9 mouse cellular contexts compared by ENCODE assay signal in the genomic region with DNA sequence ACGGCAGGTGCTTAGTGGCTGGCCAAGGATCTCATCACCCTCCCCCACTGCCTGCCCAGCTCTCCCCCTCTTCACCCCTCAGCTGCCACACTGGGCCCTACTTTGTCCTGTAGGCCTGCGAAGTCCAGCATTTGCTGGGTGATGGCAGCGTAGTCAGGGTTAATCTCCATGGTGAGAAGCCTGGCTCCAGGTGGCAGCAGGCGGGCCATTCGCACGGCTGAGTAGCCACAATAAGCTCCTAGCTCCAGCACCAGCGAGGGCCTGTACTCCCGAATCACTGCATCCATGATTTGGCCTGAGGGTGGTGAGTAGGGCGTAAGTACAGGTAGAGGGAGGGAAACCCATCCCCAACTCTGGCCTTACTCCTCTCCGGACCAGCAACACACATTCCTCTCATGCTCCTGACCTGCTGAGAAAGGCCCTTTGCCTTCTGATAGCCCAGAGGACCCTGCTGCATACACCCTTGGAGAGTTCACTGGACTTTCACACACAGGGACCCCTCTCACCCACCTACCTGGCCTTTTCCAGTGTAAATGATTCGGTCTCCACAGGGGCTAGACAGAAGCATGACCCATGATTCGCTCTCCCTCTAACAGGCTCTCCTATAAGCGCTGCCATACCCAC. TPM values are rescaled to one million over a fixed set of nuclear protein-coding genes. Genes with fewer than 3 reads are reported as not detected.
DNase-seq lines count a peak whose midpoint lies in the region; ATAC-seq and TF ChIP-seq lines count a peak whose summit lies in the region.
"Had no signal": no experiment of that assay in that cellular context is flagged by ENCODE, and none has a peak within 500 bp of the region (broad histone marks: within the 10 kb centered on the region; RNA-seq: fewer than 3 reads in every experiment).

No protein-coding gene starts in this region.

- no peak overlapping the region for H3K4me2 ChIP-seq in kidney, embryonic 14.5 days (replicated peaks; ENCODE audit: low read depth, low read length)
- H3K4me2 ChIP-seq in neural tube, embryonic 13.5 days = no peak overlapping the region
- H3K4me2 ChIP-seq: limb, embryonic 12.5 days had no signal

- WGBS in kidney, embryonic 14.5 days = 67% methylated on average over 13 of the region's 13 CpGs
- WGBS in neural tube, embryonic 13.5 days = 60% methylated on average over 13 of the region's 13 CpGs

- peak overlapping the region; percentile 72 for H3K27ac ChIP-seq in layer of hippocampus, adult 2 months
- H3K27ac ChIP-seq in kidney, embryonic 14.5 days (ENCODE audit: low read depth, low read length) = no peak overlapping the region; the same call in 1 of the 2 replicates
- H3K27ac ChIP-seq in neural tube, embryonic 13.5 days (replicated peaks) = peak overlapping the region; percentile 34; the same call in 1 of the 2 replicates
- H3K27ac ChIP-seq: limb, embryonic 12.5 days had no signal

- H3K9ac ChIP-seq in kidney, embryonic 14.5 days (ENCODE audit: low read depth, low read length) = no peak overlapping the region; the same call in 1 of the 2 replicates
- no peak overlapping the region for H3K9ac ChIP-seq in neural tube, embryonic 13.5 days
- H3K9ac ChIP-seq: limb, embryonic 12.5 days had no signal

- H3K9me3 ChIP-seq in kidney, embryonic 14.5 days (ENCODE audit: control insufficient read depth, low read length) = no peaks in the 10 kb centered on the region
- H3K9me3 ChIP-seq in neural tube, embryonic 13.5 days = no peaks in the 10 kb centered on the region
- H3K9me3 ChIP-seq: G1E; limb, embryonic 12.5 days had no signal

- ATAC-seq in kidney, embryonic 14.5 days (ENCODE audit: low FRiP score, low TSS enrichment) = peak; percentile 29; the same call in 1 of the 2 replicates
- no peak for ATAC-seq in neural tube, embryonic 13.5 days (ENCODE audit: low read depth)
- no peak for ATAC-seq in monocyte, adult 5-6 weeks (replicated peaks; ENCODE audit: insufficient number of reproducible peaks, low FRiP score, low TSS enrichment, poor library complexity, severe bottlenecking)
- ATAC-seq in erythroblast, adult 5-6 weeks (replicated peaks; ENCODE audit: low FRiP score, poor library complexity, severe bottlenecking) = no peak

- H3K4me1 ChIP-seq in kidney, embryonic 14.5 days (ENCODE audit: control insufficient read depth, insufficient read depth, low read length) = peaks cover 21% of the 10 kb centered on the region; the same call in 1 of the 2 replicates
- peaks cover 48% of the 10 kb centered on the region for H3K4me1 ChIP-seq in neural tube, embryonic 13.5 days (replicated peaks)
- H3K4me1 ChIP-seq: limb, embryonic 12.5 days had no signal

- H3K27me3 ChIP-seq in kidney, embryonic 14.5 days (ENCODE audit: control insufficient read depth, insufficient read depth, low read length) = no peaks in the 10 kb centered on the region
- no peaks in the 10 kb centered on the region for H3K27me3 ChIP-seq in neural tube, embryonic 13.5 days
- H3K27me3 ChIP-seq: limb, embryonic 12.5 days had no signal

- no peak for TF ChIP-seq CTCF in layer of hippocampus, adult 2 months (conservative IDR thresholded peaks at IDR 0.05)

- no peak for DNase-seq in layer of hippocampus, adult 2 months (ENCODE audit: low spot score in 2 of 2)
- no peak for DNase-seq in layer of hippocampus, adult 9-10 months (ENCODE audit: low spot score)
- peak; percentile 54 to 64 for DNase-seq in cerebellum, postnatal 25 days

- peaks cover 21% of the 10 kb centered on the region; the same call in 1 of the 2 replicates for H3K36me3 ChIP-seq in kidney, embryonic 14.5 days (ENCODE audit: control insufficient read depth, insufficient read depth, low read length)
- peaks cover 53% of the 10 kb centered on the region for H3K36me3 ChIP-seq in neural tube, embryonic 13.5 days

- H3K4me3 ChIP-seq in layer of hippocampus, adult 2 months = no peak overlapping the region
- H3K4me3 ChIP-seq in kidney, embryonic 14.5 days (ENCODE audit: low read length) = no peak overlapping the region
- no peak overlapping the region for H3K4me3 ChIP-seq in neural tube, embryonic 13.5 days
- H3K4me3 ChIP-seq: limb, embryonic 12.5 days had no signal

RNA-seq across cellular contexts. Expression of gene Txnrd2, which starts 15.0 kb away (rescaled TPM):
- 10 to 100 TPM; 19.7 to 21.4 TPM for total RNA-seq in layer of hippocampus, adult 2 months (2021)
- polyA plus RNA-seq in kidney, embryonic 14.5 days (2014; fragmentation: Nextera tagmentation; extraction: Ambion mirVana) = 21.9 and 23.6 TPM in 2 replicates
- 20.3 and 22.8 TPM in 2 replicates for polyA plus RNA-seq in neural tube, embryonic 13.5 days (2015; fragmentation: Nextera tagmentation; extraction: Ambion mirVana)
- total RNA-seq in monocyte, adult 5-6 weeks (2017) = 9.3 to 21.9 TPM (median 18.1 TPM) in 3 replicates
- 274 and 358 TPM in 2 replicates for total RNA-seq in erythroblast, adult 5-6 weeks (2015; ENCODE audit: low replicate concordance)
- total RNA-seq in erythroblast, adult 5-6 weeks (2017; ENCODE audit: low replicate concordance) = 493 and 499 TPM in 2 replicates

RNA-seq across cellular contexts. Expression of gene Comt, which starts 15.5 kb away (rescaled TPM):
- total RNA-seq in layer of hippocampus, adult 2 months (2021) = 10 to 100 TPM; 74.6 to 75.1 TPM
- 78.7 and 89.0 TPM in 2 replicates for polyA plus RNA-seq in kidney, embryonic 14.5 days (2014; fragmentation: Nextera tagmentation; extraction: Ambion mirVana)
- polyA plus RNA-seq in neural tube, embryonic 13.5 days (2015; fragmentation: Nextera tagmentation; extraction: Ambion mirVana) = 86.4 and 93.2 TPM in 2 replicates
- 11.3 to 19.0 TPM (median 15.8 TPM) in 3 replicates for total RNA-seq in monocyte, adult 5-6 weeks (2017)
- total RNA-seq in erythroblast, adult 5-6 weeks (2015; ENCODE audit: low replicate concordance) = 27.9 and 29.9 TPM in 2 replicates
- total RNA-seq in erythroblast, adult 5-6 weeks (2017; ENCODE audit: low replicate concordance) = 26.8 and 29.1 TPM in 2 replicates

Comparison
In these comparisons a context has a peak if more than half of its experiments do, and no peak if none do; other contexts are left out.
1. DNase-seq: peak in cerebellum, postnatal 25 days (2 of 2); none in layer of hippocampus, adult 2 months (0 of 2) and layer of hippocampus, adult 9-10 months (single experiment).
2. RNA of gene Txnrd2, which starts 15.0 kb away (total RNA-seq): 274 to 499 TPM in erythroblast, adult 5-6 weeks; 9.3 to 21.9 TPM in monocyte, adult 5-6 weeks and 19.7 to 21.4 TPM in layer of hippocampus, adult 2 months; every median in the first group is over 10 times any median in the second.